Mouse (Mus musculus) embryonic facial prominence, embryonic 15.5 days (tissue): ENCODE data around the gene Lrp5. TPM values are rescaled to one million over a fixed set of nuclear protein-coding genes. Genes with fewer than 3 reads are reported as not detected.

ENCODE experiments used
- ATAC-seq: fragments of 200-750 bp; cut with Nextera tagmentation; 2 replicates; pipeline ENCODE4 v1.8.0; 2017; ENCODE audit warnings: low read depth, moderate TSS enrichment; ENCODE audit not compliant: insufficient number of reproducible peaks, low FRiP score, low TSS enrichment
- H3K27ac ChIP-seq: fragments of 300-500 bp; sonication (generic); replicated peaks from 2 replicates; pipeline ENCODE4 v1.5.1; 2015; ENCODE audit warnings: mild to moderate bottlenecking, inconsistent platforms
- H3K27me3 ChIP-seq: fragments of 300-500 bp; sonication (generic); 2 replicates; pipeline ENCODE4 v1.6.1; 2015; ENCODE audit warnings: inconsistent platforms
- H3K36me3 ChIP-seq: fragments of 300-500 bp; sonication (generic); 2 replicates; pipeline ENCODE4 v1.6.1; 2015; ENCODE audit warnings: mild to moderate bottlenecking, inconsistent platforms
- H3K4me1 ChIP-seq: fragments of 300-500 bp; sonication (generic); 2 replicates; pipeline ENCODE4 v1.6.1; 2015; ENCODE audit warnings: inconsistent platforms
- H3K4me2 ChIP-seq: fragments of 300-500 bp; sonication (generic); replicated peaks from 2 replicates; pipeline ENCODE4 v1.6.1; 2015; ENCODE audit warnings: mild to moderate bottlenecking, inconsistent platforms
- H3K4me3 ChIP-seq: fragments of 300-500 bp; sonication (generic); replicated peaks from 2 replicates; pipeline ENCODE4 v1.5.1; 2015; ENCODE audit warnings: mild to moderate bottlenecking, inconsistent platforms
- H3K9ac ChIP-seq: fragments of 300-500 bp; sonication (generic); 2 replicates; pipeline ENCODE4 v1.6.1; 2015; ENCODE audit warnings: inconsistent platforms
- H3K9me3 ChIP-seq: fragments of 300-500 bp; sonication (generic); replicated peaks from 2 replicates; pipeline ENCODE4 v1.6.1; 2016; ENCODE audit warnings: inconsistent platforms
- WGBS: fragments of 180-500 bp; shearing (Covaris S2); methylation state at CpG from one replicate; pipeline ENCODE4 v1.1.7; 2015; 5-methylcytosine and 5-hydroxymethylcytosine counted together
- polyA plus RNA-seq: library from polyadenylated mRNA; unstranded; fragments of >200 nt; fragmentation: Nextera tagmentation; extraction: Ambion mirVana; gene quantifications from 2 replicates; pipeline ENCODE4 v1.2.1, GENCODE M21; 2015

Lrp5 gene
- polyA plus RNA-seq, 1 experiment from 2014 or later = 8.6 TPM

- Histone ChIP-seq H3K27ac (no peak overlapping the region), H3K27me3 (no peaks in the 10 kb centered on the region), H3K4me1 (peaks cover 15% of the 10 kb centered on the region; the same call in 1 of the 2 replicates), H3K36me3 (peaks cover 46% of the 10 kb centered on the region), H3K9me3 (no peaks in the 10 kb centered on the region), H3K9ac (no peak overlapping the region), H3K4me3 (no peak overlapping the region), H3K4me2 (no peak overlapping the region)
- WGBS = 79% methylated on average over 7 of the region's 7 CpGs
- no peak for ATAC-seq
Measured at GRCm38 (mm10) chr19:3632018-3632417, 54.3 kb downstream of the Lrp5 start.

DNA sequence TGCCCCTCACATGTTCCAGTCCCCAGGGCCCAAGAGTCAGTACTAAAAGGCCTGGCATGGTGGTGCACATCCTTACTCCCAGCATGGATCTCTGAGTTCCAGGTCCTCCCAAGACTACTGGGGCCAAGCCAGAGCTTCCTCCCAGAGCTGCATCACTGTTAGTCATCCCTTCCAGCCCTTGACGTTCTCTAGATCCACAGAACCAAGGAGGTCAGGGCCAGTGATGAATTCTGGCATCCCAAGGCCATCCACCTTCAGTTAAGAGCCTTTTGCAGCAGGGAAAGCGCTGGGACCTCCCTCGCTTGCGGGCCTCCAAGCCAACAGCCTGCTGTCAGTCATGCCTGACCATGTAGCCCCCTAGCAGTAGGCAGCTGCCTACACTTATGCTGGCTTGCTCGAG lies 54.9 kb downstream of the Lrp5 start:
- H3K4me2 ChIP-seq = no peak overlapping the region
- H3K9me3 ChIP-seq = no peaks in the 10 kb centered on the region
- no peak overlapping the region for H3K27ac ChIP-seq
- 0 out of 2 replicates have a peak, but pooled peaks cover 13% of the 10 kb centered on the region for H3K4me1 ChIP-seq
- no peak overlapping the region for H3K4me3 ChIP-seq
- peaks cover 52% of the 10 kb centered on the region for H3K36me3 ChIP-seq
- H3K27me3 ChIP-seq = no peaks in the 10 kb centered on the region
- WGBS = 86% methylated on average over 5 of the region's 5 CpGs
- ATAC-seq = no peak
- no peak overlapping the region for H3K9ac ChIP-seq

DNA sequence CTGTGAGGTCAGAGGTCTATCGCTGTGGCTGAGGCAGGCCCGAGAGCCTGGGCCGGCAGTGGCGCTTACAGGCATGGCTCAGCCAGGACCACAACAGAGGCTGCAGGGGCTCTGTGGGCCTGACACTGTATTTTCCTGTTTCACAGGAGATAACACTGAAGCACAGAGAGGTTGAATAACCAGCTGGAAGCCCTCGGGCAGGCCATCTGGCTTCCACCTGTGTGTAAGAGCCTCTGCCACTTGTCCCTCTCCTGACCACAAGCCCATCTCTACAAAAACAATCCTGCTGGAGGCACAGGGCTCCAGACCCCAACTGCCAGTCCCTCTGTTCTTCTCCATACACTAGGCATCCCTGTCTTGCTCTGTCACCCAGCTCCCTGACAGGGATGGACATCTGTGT lies 55.9 kb downstream of the Lrp5 start:
- 69% methylated on average over 5 of the region's 5 CpGs for WGBS
- H3K9me3 ChIP-seq = no peaks in the 10 kb centered on the region
- no peak overlapping the region for H3K4me2 ChIP-seq
- no peak overlapping the region for H3K4me3 ChIP-seq
- 0 out of 2 replicates have a peak, but pooled peaks cover 7% of the 10 kb centered on the region for H3K4me1 ChIP-seq
- H3K36me3 ChIP-seq = peaks cover 54% of the 10 kb centered on the region
- H3K9ac ChIP-seq = no peak overlapping the region
- H3K27ac ChIP-seq = no peak overlapping the region
- no peak for ATAC-seq
- H3K27me3 ChIP-seq = no peaks in the 10 kb centered on the region

- ATAC-seq = no peak
- H3K4me2 ChIP-seq = no peak overlapping the region
- no peak overlapping the region for H3K4me3 ChIP-seq
- H3K9ac ChIP-seq = no peak overlapping the region
- H3K4me1 ChIP-seq = 0 out of 2 replicates have a peak, but pooled peaks cover 3% of the 10 kb centered on the region
- no peaks in the 10 kb centered on the region for H3K27me3 ChIP-seq
- H3K36me3 ChIP-seq = peaks cover 58% of the 10 kb centered on the region
- H3K9me3 ChIP-seq = no peaks in the 10 kb centered on the region
- H3K27ac ChIP-seq = no peak overlapping the region
- 93% methylated on average over 20 of the region's 20 CpGs for WGBS
Measured at GRCm38 (mm10) chr19:3630027-3630426, 56.3 kb downstream of the Lrp5 start.

GRCm38 (mm10) chr19:3628223-3628622 lies 58.1 kb downstream of the Lrp5 start:
- Histone ChIP-seq H3K4me3 (no peak overlapping the region), H3K27me3 (no peaks in the 10 kb centered on the region), H3K36me3 (peaks cover 71% of the 10 kb centered on the region), H3K4me1 (no peaks in the 10 kb centered on the region), H3K4me2 (no peak overlapping the region), H3K9ac (no peak overlapping the region), H3K27ac (no peak overlapping the region), H3K9me3 (no peaks in the 10 kb centered on the region)
- no peak for ATAC-seq
- 88% methylated on average over 8 of the region's 8 CpGs for WGBS

DNA sequence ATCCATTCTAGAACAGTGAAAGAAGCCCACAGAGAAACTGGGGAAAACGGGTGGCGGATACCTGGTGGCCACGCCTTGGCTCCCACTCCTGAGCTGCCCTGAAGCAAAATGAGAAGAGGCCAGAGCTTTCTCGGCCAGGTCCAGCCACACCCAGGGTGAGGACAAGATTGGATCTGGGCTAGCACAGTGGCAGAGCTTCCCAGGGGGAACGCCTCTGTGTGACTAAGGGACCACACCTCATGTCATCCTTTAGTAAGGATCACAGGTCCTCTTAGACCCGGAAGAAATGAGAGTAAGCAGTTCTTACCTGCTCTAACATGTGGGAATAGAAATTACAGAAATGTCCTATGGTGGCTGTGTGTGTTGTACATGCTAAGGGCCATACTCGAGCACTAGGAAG lies 61.3 kb downstream of the Lrp5 start:
- H3K27me3 ChIP-seq = no peaks in the 10 kb centered on the region
- H3K27ac ChIP-seq = 0 out of 2 replicates have a peak overlapping the region, but pooled peaks have one; percentile 55
- WGBS = 75% methylated on average over 7 of the region's 7 CpGs
- no peaks in the 10 kb centered on the region for H3K4me1 ChIP-seq
- no peaks in the 10 kb centered on the region for H3K9me3 ChIP-seq
- peaks cover 84% of the 10 kb centered on the region for H3K36me3 ChIP-seq
- no peak overlapping the region for H3K4me2 ChIP-seq
- H3K4me3 ChIP-seq = no peak overlapping the region
- H3K9ac ChIP-seq = no peak overlapping the region
- ATAC-seq = no peak

GRCm38 (mm10) chr19:3623824-3624223 lies 62.5 kb downstream of the Lrp5 start:
- 60% methylated on average over 5 of the region's 5 CpGs for WGBS
- no peak overlapping the region for H3K9ac ChIP-seq
- 0 out of 2 replicates have a peak, but pooled peaks have one; percentile 31 for ATAC-seq
- no peak overlapping the region for H3K4me2 ChIP-seq
- H3K36me3 ChIP-seq = peaks cover 84% of the 10 kb centered on the region
- H3K27ac ChIP-seq = no peak overlapping the region; the same call in 1 of the 2 replicates
- H3K4me3 ChIP-seq = no peak overlapping the region
- H3K9me3 ChIP-seq = no peaks in the 10 kb centered on the region
- H3K4me1 ChIP-seq = no peaks in the 10 kb centered on the region
- H3K27me3 ChIP-seq = no peaks in the 10 kb centered on the region

- ATAC-seq = no peak
- Histone ChIP-seq H3K36me3 (peaks cover 85% of the 10 kb centered on the region), H3K4me1 (no peaks in the 10 kb centered on the region), H3K4me3 (no peak overlapping the region), H3K9me3 (no peaks in the 10 kb centered on the region), H3K27me3 (no peaks in the 10 kb centered on the region), H3K4me2 (no peak overlapping the region), H3K9ac (no peak overlapping the region), H3K27ac (no peak overlapping the region)
- 87% methylated on average over 4 of the region's 4 CpGs for WGBS
Measured at GRCm38 (mm10) chr19:3623294-3623693, 63.1 kb downstream of the Lrp5 start.

- H3K27me3 ChIP-seq = no peaks in the 10 kb centered on the region
- no peak overlapping the region for H3K4me3 ChIP-seq
- no peak overlapping the region for H3K4me2 ChIP-seq
- no peaks in the 10 kb centered on the region for H3K9me3 ChIP-seq
- peaks cover 89% of the 10 kb centered on the region for H3K36me3 ChIP-seq
- ATAC-seq = no peak
- WGBS = 93% methylated on average over 10 of the region's 10 CpGs
- no peak overlapping the region for H3K27ac ChIP-seq
- H3K4me1 ChIP-seq = no peaks in the 10 kb centered on the region
- H3K9ac ChIP-seq = no peak overlapping the region
Measured at GRCm38 (mm10) chr19:3620871-3621270, 65.5 kb downstream of the Lrp5 start.

DNA sequence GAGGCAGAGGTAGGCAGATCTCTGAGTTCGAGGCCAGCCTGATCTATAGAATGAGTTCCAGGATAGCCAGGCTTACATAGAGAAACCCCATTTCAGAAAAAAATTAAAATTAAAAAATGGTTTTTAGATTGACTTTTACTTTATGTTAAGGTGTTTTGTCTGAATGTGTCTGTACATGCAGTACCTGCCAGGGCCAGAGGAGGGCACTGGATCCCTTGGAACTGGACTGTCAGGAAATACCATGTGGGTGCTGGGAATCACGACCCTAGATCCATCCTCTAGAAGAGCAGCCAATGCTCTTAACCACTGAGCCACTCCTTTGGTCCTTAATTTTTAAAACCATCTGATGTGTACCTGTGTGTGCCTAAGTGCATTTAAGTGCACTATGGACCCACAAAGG lies 67.0 kb downstream of the Lrp5 start:
- H3K36me3 ChIP-seq = peaks cover 94% of the 10 kb centered on the region
- H3K9ac ChIP-seq = no peak overlapping the region
- no peak overlapping the region for H3K4me2 ChIP-seq
- H3K27ac ChIP-seq = no peak overlapping the region
- no peaks in the 10 kb centered on the region for H3K27me3 ChIP-seq
- H3K9me3 ChIP-seq = no peaks in the 10 kb centered on the region
- no peak for ATAC-seq
- no peak overlapping the region for H3K4me3 ChIP-seq
- no peaks in the 10 kb centered on the region for H3K4me1 ChIP-seq
- WGBS = 85% methylated on average over 2 of the region's 2 CpGs

DNA sequence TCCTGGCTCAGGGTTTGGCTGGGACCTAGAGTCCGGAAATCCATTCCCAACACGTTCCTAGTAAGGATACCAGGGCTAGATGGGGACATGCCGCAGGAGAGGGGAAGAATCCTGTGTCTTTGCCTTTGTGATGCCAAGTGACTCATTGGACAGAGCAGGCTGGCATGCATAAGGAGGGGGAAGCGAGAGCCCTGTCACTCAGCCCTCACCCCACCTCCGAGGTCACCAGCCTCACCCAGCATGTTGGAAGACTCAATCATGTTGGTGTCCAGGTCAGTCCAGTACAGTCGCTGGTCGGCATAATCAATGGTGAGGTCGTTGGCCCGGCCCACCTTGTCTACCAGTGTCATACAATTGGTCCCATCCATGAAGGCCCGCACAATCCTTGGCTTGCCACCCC lies 72.4 kb downstream of the Lrp5 start:
- no peak for ATAC-seq
- no peak overlapping the region for H3K4me3 ChIP-seq
- H3K9me3 ChIP-seq = no peaks in the 10 kb centered on the region
- WGBS = 95% methylated on average over 10 of the region's 10 CpGs
- no peaks in the 10 kb centered on the region for H3K27me3 ChIP-seq
- H3K4me1 ChIP-seq = no peaks in the 10 kb centered on the region
- H3K9ac ChIP-seq = no peak overlapping the region
- no peak overlapping the region for H3K27ac ChIP-seq
- H3K36me3 ChIP-seq = peaks cover 97% of the 10 kb centered on the region
- no peak overlapping the region for H3K4me2 ChIP-seq

GRCm38 (mm10) chr19:3612534-3613273 lies 73.7 kb downstream of the Lrp5 start:
- H3K36me3 ChIP-seq = peaks cover 95% of the 10 kb centered on the region

More at GRCm38 (mm10) chr19:3612534-3613273, 73.7 kb downstream of the Lrp5 start:
- Histone ChIP-seq H3K4me2 (no peak overlapping the region), H3K9ac (no peak overlapping the region), H3K27ac (no peak overlapping the region), H3K4me1 (no peaks in the 10 kb centered on the region), H3K4me3 (no peak overlapping the region), H3K27me3 (no peaks in the 10 kb centered on the region), H3K9me3 (no peaks in the 10 kb centered on the region)
- no peak for ATAC-seq
- WGBS = 85% methylated on average over 4 of the region's 4 CpGs
